Mouse (Mus musculus) cortical plate, adult 2 months (tissue): ENCODE results near the gene Slc48a1.

ENCODE experiments used
- CTCF ChIP-seq: fragments of 200-500 bp; IDR thresholded peaks from 2 replicates; pipeline ENCODE4 v1.5.1; 2011; ENCODE audit warnings: mild to moderate bottlenecking, control low read depth, low read length; ENCODE audit not compliant: insufficient read depth; ENCODE audit errors: extremely low read depth
- POLR2A ChIP-seq: fragments of 200-500 bp; IDR thresholded peaks from 2 replicates; pipeline ENCODE4 v1.6.1; 2011; ENCODE audit warnings: mild to moderate bottlenecking, low read length, control low read depth; ENCODE audit not compliant: insufficient read depth; ENCODE audit errors: extremely low read depth

GRCm38 (mm10) chr15:97760952-97761351 is 17.4 kb upstream of the Slc48a1 start:
- no peak for TF ChIP-seq CTCF
- TF ChIP-seq POLR2A: no peak
